Mouse (Mus musculus) olfactory bulb, adult 2 months (tissue): ENCODE measurements around the gene Dmtf1.

Source experiments
- CTCF ChIP-seq: fragments of 200-500 bp; IDR thresholded peaks from 2 replicates; pipeline ENCODE4 v1.5.1; 2012; ENCODE audit warnings: low read depth, mild to moderate bottlenecking, low read length, moderate library complexity; ENCODE audit not compliant: insufficient read depth
- POLR2A ChIP-seq: fragments of 200-500 bp; IDR thresholded peaks from 2 replicates; pipeline ENCODE4 v1.6.1; 2012; ENCODE audit warnings: mild to moderate bottlenecking, low read depth, low read length, moderate library complexity; ENCODE audit not compliant: insufficient read depth

DNA sequence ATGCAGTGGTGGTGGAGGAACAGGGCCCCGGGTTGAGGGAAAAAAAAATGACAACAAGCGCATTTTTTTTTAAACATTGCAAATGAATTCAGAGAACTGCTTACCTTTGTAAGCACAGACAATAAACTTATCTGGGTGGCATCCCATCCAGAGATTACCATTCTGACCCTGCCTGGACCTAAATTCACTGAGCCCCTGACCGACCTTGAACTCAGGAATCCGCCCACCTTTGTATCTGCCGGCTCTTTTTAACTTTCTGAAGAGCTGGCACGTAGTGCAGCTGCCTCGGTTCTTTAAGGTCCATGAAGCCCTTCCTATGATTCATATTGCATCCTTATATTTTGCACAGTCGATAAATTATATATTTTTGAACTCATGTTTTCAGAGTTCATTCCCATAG, 4.8 kb upstream of the Dmtf1 start:
- TF ChIP-seq CTCF (no peak), POLR2A (no peak)
